Mouse (Mus musculus) intestine, embryonic 16.5 days (tissue): ENCODE results near the gene Ccar1. TPM values are rescaled to one million over a fixed set of nuclear protein-coding genes. Genes with fewer than 3 reads are reported as not detected.

Experiments used
- polyA plus RNA-seq: library from polyadenylated mRNA; unstranded; fragments of >200 nt; fragmentation: Nextera tagmentation; extraction: Ambion mirVana; gene quantifications from 2 replicates; pipeline ENCODE4 v1.2.1, GENCODE M21; 2015

The Ccar1 gene
- polyA plus RNA-seq, 1 experiment from 2014 or later = 103 TPM

Other genes with a start within 250 kb of the Ccar1 start
- gene Kif1bp, start 213.8 kb downstream of the Ccar1 start, polyA plus RNA-seq = 23.0 and 27.3 TPM in 2 replicates
- 15.5 and 17.0 TPM in 2 replicates for gene Ddx21, start 190.0 kb downstream of the Ccar1 start, polyA plus RNA-seq
- 94.5 and 96.3 TPM in 2 replicates for gene Ddx50, start 141.1 kb downstream of the Ccar1 start, polyA plus RNA-seq
- gene Stox1, start 66.2 kb downstream of the Ccar1 start, polyA plus RNA-seq = 1.6 and 1.7 TPM in 2 replicates
- 10.6 and 11.1 TPM in 2 replicates for gene Tet1, start 116.7 kb upstream of the Ccar1 start, polyA plus RNA-seq
- 13.2 and 13.6 TPM in 2 replicates for gene Slc25a16, start 128.3 kb upstream of the Ccar1 start, polyA plus RNA-seq
- 21.3 and 22.1 TPM in 2 replicates for gene Dna2, start 154.7 kb upstream of the Ccar1 start, polyA plus RNA-seq
- gene Rufy2, start 187.9 kb upstream of the Ccar1 start, polyA plus RNA-seq = 13.8 and 19.6 TPM in 2 replicates
- 61.7 and 65.7 TPM in 2 replicates for gene Hnrnph3, start 231.9 kb upstream of the Ccar1 start, polyA plus RNA-seq
- 10.6 and 12.5 TPM in 2 replicates for gene Pbld2, start 232.0 kb upstream of the Ccar1 start, polyA plus RNA-seq